Mouse (Mus musculus): ENCODE measurements around the gene Sucla2. TPM values are rescaled to one million over a fixed set of nuclear protein-coding genes. Genes with fewer than 3 reads are reported as not detected.
"Not testable (repeated sequence)": the region's sequence is repeated elsewhere in the genome, so short reads cannot be mapped to it uniquely, and the experiment has no call there.

Gene Sucla2
- polyA plus RNA-seq, 1 experiment from 2014 or later = 113 TPM

DNA sequence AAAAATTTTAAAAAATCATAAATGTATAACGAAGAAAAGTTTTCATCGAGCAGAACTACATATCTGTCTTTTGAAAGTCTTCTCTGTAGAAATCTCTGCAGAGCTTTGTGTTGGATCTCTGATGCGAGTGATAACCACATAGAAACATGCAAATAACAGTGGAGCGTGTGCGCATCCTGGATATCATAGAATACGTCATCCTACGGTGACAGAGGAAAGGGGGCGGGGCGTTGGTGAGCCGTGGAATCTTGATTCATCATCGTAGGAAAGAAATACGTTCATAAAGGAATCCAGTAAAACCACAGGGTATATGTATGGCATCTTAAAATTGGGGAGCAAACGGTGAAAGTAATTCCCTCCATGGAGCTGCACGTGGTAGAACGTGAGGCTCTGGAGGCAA, 17.9 kb upstream of the Sucla2 start:
- Histone ChIP-seq H3K4me1 (ENCODE audit: control insufficient read depth, insufficient read depth, low read length) (peaks cover 6% of the 10 kb centered on the region), H3K4me3 (ENCODE audit: low read length) (no peak overlapping the region), H3K4me2 (replicated peaks; ENCODE audit: low read depth, low read length) (no peak overlapping the region), H3K27me3 (ENCODE audit: control insufficient read depth, insufficient read depth, low read length) (no peaks in the 10 kb centered on the region), H3K27ac (ENCODE audit: low read depth, low read length) (no peak overlapping the region), H3K36me3 (ENCODE audit: control insufficient read depth, insufficient read depth, low read length) (peaks cover 3% of the 10 kb centered on the region), H3K9ac (ENCODE audit: low read depth, low read length) (no peak overlapping the region), H3K9me3 (ENCODE audit: control insufficient read depth, low read length) (no peaks in the 10 kb centered on the region)
- 89% methylated on average over 15 of the region's 15 CpGs for WGBS
- no peak for ATAC-seq (ENCODE audit: low FRiP score, low TSS enrichment)

DNA sequence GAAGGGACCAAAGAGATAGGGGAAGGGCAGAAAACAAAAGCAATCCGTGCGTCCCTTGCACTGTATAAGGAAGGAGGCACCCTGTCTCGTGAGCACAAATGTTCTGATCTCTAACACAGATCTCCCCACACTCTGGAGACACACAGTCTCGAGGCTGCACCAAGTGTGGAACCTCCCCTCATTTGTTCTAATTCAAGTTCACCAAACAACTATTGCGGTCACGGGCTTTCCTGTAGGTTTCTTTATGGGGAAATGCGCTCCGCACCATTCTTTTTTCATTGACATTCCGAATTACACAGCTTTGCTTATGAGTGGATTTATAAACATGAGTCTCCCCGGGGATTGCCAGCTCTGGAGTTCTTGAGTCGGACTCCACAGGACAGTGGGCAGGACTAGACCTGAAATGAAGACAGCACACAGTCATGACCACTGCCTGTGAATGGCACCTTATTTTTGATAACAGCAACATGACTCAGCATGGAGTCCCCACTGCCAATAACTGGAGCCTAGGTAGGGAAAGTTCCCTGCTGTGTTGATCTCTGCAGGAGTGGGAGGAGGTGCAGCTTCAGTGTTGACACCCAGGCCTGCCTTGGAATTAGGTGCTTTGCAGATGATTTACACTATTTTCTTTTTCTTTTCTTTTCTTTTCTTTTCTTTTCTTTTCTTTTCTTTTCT, 17.3 kb upstream of the Sucla2 start:
- ATAC-seq (ENCODE audit: low FRiP score, low TSS enrichment) = no peak
- Histone ChIP-seq H3K36me3 (ENCODE audit: control insufficient read depth, insufficient read depth, low read length) (peaks cover 10% of the 10 kb centered on the region), H3K27me3 (ENCODE audit: control insufficient read depth, insufficient read depth, low read length) (no peaks in the 10 kb centered on the region), H3K9me3 (ENCODE audit: control insufficient read depth, low read length) (no peaks in the 10 kb centered on the region), H3K27ac (ENCODE audit: low read depth, low read length) (no peak overlapping the region), H3K4me1 (ENCODE audit: control insufficient read depth, insufficient read depth, low read length) (peaks cover 6% of the 10 kb centered on the region), H3K4me2 (replicated peaks; ENCODE audit: low read depth, low read length) (no peak overlapping the region), H3K9ac (ENCODE audit: low read depth, low read length) (no peak overlapping the region), H3K4me3 (ENCODE audit: low read length) (no peak overlapping the region)
- WGBS = 70% methylated on average over 11 of the region's 11 CpGs

DNA sequence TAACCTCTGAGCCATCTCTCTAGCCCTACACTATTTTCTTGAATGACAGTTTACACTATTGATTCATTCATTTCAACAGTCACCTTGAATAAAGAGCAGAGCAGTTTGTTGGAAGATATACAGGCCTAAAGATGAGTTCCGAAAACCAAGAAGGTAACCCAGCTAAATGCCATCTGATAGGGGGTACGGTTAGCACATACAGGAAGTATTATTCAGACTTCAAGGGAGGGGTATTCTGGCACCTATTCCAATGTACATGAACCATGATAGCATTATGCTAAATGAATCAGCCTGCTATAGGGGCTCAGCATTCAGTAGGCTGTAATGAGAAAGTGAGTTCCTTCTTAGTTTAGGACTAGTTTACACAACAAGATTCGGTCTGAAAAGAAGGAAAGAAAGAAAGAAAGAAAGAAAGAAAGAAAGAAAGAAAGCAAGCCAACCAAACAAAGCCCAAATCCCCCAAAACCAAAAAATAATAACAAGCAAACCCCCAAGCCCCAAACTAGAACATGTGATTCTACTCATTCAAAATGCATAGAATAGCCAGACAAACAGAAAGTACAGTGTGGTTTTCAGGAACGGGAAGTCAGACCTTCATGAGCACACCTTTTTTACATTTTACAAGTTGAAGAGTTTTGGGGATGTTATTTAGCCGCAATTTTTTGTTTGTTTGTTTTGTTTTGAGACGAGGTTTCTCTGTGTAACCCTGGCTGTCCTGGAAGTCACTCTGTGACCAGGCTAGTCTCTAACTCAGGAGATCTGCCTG, 16.3 kb upstream of the Sucla2 start:
- Histone ChIP-seq H3K36me3 (ENCODE audit: control insufficient read depth, insufficient read depth, low read length) (peaks cover 18% of the 10 kb centered on the region), H3K9me3 (ENCODE audit: control insufficient read depth, low read length) (no peaks in the 10 kb centered on the region), H3K9ac (ENCODE audit: low read depth, low read length) (no peak overlapping the region), H3K27me3 (ENCODE audit: control insufficient read depth, insufficient read depth, low read length) (no peaks in the 10 kb centered on the region), H3K4me3 (ENCODE audit: low read length) (no peak overlapping the region), H3K27ac (ENCODE audit: low read depth, low read length) (no peak overlapping the region), H3K4me2 (replicated peaks; ENCODE audit: low read depth, low read length) (no peak overlapping the region), H3K4me1 (ENCODE audit: control insufficient read depth, insufficient read depth, low read length) (peaks cover 6% of the 10 kb centered on the region)
- no peak for ATAC-seq (ENCODE audit: low FRiP score, low TSS enrichment)
- WGBS = 97% methylated on average over 6 of the region's 6 CpGs

DNA sequence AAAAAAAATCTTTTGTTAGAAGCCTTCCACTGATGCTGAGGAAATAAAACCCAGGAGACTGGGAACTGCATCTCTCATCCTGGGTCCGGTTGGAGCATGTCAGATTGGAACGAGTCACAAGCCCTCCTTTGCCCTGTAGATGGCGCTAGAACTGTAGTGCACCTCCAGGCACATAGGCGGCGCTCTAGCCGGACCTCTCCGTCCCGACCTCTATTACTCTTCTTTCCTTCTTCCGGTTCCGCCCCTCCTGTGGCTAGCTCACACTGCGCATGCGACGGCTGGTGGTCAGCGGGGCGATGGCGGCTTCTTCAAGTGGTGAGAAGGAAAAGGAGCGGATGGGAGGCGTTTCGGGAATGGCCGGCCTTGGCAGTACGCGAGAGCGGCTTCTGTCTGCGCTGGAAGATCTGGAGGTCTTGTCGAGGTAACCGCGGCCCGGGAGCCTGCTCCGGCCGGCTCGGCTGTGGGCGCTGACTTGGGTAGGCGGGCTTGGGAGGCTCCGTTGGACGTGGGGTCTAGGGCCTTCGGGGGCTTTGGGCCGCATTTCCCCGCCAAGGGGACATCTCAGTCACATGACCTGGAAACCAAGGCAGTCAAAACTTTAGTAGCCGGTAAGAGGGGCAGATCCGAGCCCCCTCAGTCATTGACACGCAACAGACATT, 15.2 kb upstream of the Sucla2 start, which contains the start of gene Med4:
Med4 (plus strand) TSS at position 261 of the 659 bp plus-strand sequence.
- Histone ChIP-seq H3K36me3 (ENCODE audit: control insufficient read depth, insufficient read depth, low read length) (peaks cover 25% of the 10 kb centered on the region), H3K9me3 (ENCODE audit: control insufficient read depth, low read length) (no peaks in the 10 kb centered on the region), H3K27ac (ENCODE audit: low read depth, low read length) (no peak within 1 kb of the TSS), H3K4me1 (ENCODE audit: control insufficient read depth, insufficient read depth, low read length) (peaks cover 6% of the 10 kb centered on the region), H3K4me2 (replicated peaks; ENCODE audit: low read depth, low read length) (peak within 1 kb of the TSS; percentile 87), H3K4me3 (ENCODE audit: low read length) (peak within 1 kb of the TSS; percentile 86), H3K27me3 (ENCODE audit: control insufficient read depth, insufficient read depth, low read length) (no peaks in the 10 kb centered on the region), H3K9ac (ENCODE audit: low read depth, low read length) (peak within 1 kb of the TSS; percentile 87)
- peak; percentile 96 for ATAC-seq (ENCODE audit: low FRiP score, low TSS enrichment)
- WGBS = 0% methylated on average over 41 of the region's 41 CpGs

DNA sequence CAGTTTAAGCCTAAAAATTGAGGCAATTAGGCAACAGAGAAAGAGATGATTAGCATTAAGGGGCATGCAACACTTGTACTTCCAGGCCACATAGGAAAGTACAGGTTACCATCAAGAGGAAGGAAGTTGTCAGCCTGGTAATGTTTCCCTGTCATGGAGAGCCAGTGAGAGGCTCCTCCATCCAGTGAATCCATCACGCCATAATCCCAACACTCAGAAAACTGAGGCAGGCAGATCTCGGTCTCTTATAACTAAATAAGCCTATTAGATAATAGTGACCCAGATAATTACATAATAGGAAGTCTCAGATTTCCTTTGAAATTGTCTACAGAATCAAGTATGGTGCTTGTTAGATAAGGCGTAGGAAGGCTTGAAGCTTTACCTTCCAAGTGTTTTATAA, 983 bp upstream of the Sucla2 start:
- H3K9ac ChIP-seq (ENCODE audit: low read depth, low read length) = no peak overlapping the region
- ATAC-seq (ENCODE audit: low FRiP score, low TSS enrichment) = no peak
- H3K9me3 ChIP-seq (ENCODE audit: control insufficient read depth, low read length) = no peaks in the 10 kb centered on the region
- H3K27ac ChIP-seq (ENCODE audit: low read depth, low read length) = no peak overlapping the region
- H3K36me3 ChIP-seq (ENCODE audit: control insufficient read depth, insufficient read depth, low read length) = no peaks in the 10 kb centered on the region
- no peaks in the 10 kb centered on the region for H3K27me3 ChIP-seq (ENCODE audit: control insufficient read depth, insufficient read depth, low read length)
- H3K4me1 ChIP-seq (ENCODE audit: control insufficient read depth, insufficient read depth, low read length) = 0 out of 2 replicates have a peak, but pooled peaks cover 4% of the 10 kb centered on the region
- H3K4me2 ChIP-seq (replicated peaks; ENCODE audit: low read depth, low read length) = no peak overlapping the region
- 75% methylated on average over 3 of the region's 3 CpGs for WGBS
- peak overlapping the region; percentile 47; the same call in 1 of the 2 replicates for H3K4me3 ChIP-seq (ENCODE audit: low read length)

DNA sequence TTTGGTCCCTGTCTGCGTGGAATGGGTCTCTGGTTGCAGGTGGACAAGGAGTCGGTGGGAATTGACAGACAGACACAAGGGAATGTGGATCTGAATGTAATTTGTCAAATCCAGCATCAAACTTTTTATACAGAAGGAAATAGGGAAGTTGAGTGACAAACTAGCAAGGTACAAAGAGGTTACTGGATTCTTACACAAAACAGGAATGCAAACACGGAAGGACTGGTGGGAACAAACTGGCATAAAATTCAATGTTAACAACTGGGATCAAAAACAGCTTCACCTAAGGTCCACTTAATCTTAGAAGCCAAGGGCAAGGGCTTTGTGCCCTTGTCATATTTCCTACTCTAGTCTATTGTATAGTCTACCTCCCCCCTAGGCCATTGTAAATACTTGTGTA, 3.5 kb downstream of the Sucla2 start:
- not testable (repeated sequence) for H3K27me3 ChIP-seq (ENCODE audit: control insufficient read depth, insufficient read depth, low read length); H3K4me2 ChIP-seq (replicated peaks; ENCODE audit: low read depth, low read length); H3K27ac ChIP-seq (ENCODE audit: low read depth, low read length); H3K4me1 ChIP-seq (ENCODE audit: control insufficient read depth, insufficient read depth, low read length); H3K9ac ChIP-seq (ENCODE audit: low read depth, low read length); H3K4me3 ChIP-seq (ENCODE audit: low read length); ATAC-seq (ENCODE audit: low FRiP score, low TSS enrichment); H3K36me3 ChIP-seq (ENCODE audit: control insufficient read depth, insufficient read depth, low read length); H3K9me3 ChIP-seq (ENCODE audit: control insufficient read depth, low read length)
- WGBS = 88% methylated on average over 3 of the region's 3 CpGs

DNA sequence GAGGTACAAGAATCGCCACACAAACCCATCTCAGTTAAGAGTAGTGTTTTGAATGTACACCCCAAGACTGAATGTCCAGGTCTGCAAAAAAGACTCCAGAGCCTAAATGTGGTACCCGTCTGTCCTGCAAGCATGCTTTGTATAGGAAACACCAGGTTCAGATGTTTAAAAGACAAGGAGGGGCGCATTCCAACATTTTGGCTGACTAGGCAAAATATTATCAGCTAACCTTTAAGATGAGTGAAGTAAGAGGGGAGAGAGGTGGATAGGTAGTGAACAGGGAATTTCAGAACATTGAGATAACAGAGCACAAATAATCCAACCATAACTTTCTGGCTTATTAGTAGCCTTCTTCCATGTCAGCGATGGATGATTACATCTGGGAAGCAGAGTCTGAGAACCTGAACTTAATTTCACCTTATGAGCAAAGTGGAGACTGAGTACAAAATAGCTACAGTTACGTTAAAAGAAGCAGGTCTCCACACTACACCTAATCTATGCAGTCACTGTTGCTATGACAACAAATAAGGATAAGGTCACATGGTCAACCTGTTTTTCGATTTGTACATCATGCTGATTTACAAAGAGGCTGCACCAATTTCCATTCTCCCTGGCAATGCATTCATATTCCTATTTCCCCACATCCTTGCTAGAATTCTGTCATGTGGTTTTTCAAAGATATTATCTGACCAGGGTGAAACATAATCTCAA, 8.8 kb downstream of the Sucla2 start:
- Histone ChIP-seq H3K27ac (ENCODE audit: low read depth, low read length) (no peak overlapping the region), H3K9me3 (ENCODE audit: control insufficient read depth, low read length) (no peaks in the 10 kb centered on the region), H3K9ac (ENCODE audit: low read depth, low read length) (no peak overlapping the region), H3K4me3 (ENCODE audit: low read length) (no peak overlapping the region), H3K36me3 (ENCODE audit: control insufficient read depth, insufficient read depth, low read length) (no peaks in the 10 kb centered on the region), H3K4me2 (replicated peaks; ENCODE audit: low read depth, low read length) (no peak overlapping the region), H3K27me3 (ENCODE audit: control insufficient read depth, insufficient read depth, low read length) (no peaks in the 10 kb centered on the region), H3K4me1 (ENCODE audit: control insufficient read depth, insufficient read depth, low read length) (no peaks in the 10 kb centered on the region)
- no peak for ATAC-seq (ENCODE audit: low FRiP score, low TSS enrichment)
- WGBS = 80% methylated on average over 6 of the region's 6 CpGs

DNA sequence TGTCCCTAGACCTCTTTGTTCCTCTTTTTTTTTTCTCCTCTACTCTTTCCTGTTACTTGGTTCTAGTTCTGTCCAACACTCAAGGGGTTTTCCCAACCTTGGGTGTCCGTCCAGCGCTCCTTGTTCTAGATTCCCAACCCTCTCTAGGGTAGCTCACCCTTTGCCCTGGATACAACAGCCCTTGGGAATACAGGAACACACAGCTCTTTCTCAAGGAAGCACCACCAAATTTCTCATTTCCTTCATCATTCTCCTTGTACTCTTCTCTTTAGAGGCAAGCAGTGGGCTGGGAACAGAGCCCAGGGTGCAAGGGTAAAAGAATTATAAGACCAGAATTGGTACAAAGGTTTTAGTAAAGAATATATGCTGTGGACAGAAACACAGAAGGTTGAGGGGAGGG, 10.5 kb downstream of the Sucla2 start:
- WGBS = 90% methylated on average over 2 of the region's 2 CpGs
- no peak for ATAC-seq (ENCODE audit: low FRiP score, low TSS enrichment)
- no peak overlapping the region for H3K4me2 ChIP-seq (replicated peaks; ENCODE audit: low read depth, low read length)
- H3K4me1 ChIP-seq (ENCODE audit: control insufficient read depth, insufficient read depth, low read length) = no peaks in the 10 kb centered on the region
- H3K9me3 ChIP-seq (ENCODE audit: control insufficient read depth, low read length) = no peaks in the 10 kb centered on the region
- no peak overlapping the region for H3K27ac ChIP-seq (ENCODE audit: low read depth, low read length)
- H3K27me3 ChIP-seq (ENCODE audit: control insufficient read depth, insufficient read depth, low read length) = no peaks in the 10 kb centered on the region
- H3K9ac ChIP-seq (ENCODE audit: low read depth, low read length) = no peak overlapping the region
- H3K36me3 ChIP-seq (ENCODE audit: control insufficient read depth, insufficient read depth, low read length) = no peaks in the 10 kb centered on the region
- H3K4me3 ChIP-seq (ENCODE audit: low read length) = no peak overlapping the region

All from kidney, embryonic 14.5 days (tissue).